Mouse (Mus musculus): ENCODE data around the gene Tenm4. TPM values are rescaled to one million over a fixed set of nuclear protein-coding genes. Genes with fewer than 3 reads are reported as not detected.

The Tenm4 gene
- polyA plus RNA-seq, 1 experiment from 2014 or later = 31.3 TPM

DNA sequence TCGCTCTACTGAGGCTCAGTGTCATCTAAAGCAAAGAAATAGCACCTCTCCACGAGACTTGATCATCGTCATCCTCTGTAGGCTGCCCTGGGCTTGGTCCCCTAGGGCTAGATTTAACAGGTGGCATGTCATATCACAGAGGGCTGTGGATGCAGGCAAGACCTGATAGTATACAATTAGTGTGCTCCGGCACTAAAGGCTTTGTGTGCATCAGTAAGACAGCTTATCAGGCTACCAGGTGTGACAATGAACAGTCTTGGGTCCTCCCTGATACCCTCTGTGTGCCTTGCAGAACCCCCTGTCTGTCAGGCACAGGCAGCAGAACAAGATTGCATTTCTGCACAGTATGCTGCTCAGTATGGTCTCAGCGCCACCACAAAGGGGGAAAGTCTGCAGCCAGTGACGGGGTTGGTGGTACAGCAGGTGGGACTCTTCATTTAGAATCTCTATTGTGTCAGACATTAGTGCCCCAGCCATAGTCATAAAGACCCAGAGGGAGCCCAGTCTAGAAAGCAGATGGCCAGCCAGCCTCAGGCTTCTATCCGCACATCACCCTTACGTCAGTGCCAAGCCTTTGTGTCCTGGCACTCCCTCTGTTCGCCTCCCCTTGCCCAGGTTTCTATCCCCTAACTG is 309.4 kb downstream of the Tenm4 start:
- ATAC-seq (ENCODE audit: low read depth) = no peak
- 84% methylated on average over 9 of the region's 9 CpGs for WGBS

DNA sequence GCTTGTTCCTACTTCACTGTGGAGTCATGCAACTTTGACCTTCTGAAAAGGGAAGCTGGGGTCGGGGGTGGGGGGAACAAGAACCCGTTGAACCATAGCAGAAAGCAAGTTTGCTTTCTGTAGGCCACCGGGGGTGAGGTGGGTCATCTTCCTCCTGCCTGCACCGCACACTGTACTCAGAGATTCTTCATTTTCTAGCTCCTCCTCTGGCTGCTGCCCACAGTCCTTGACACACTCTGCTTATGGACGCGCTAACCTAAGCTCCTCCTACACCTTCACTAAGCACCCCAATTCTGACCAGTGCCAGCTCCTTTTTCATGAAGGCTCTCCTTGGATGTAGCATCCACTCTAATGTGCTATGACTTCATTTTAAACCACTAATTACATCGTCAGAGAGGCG is 311.9 kb downstream of the Tenm4 start:
- Histone ChIP-seq H3K36me3 (ENCODE audit: control insufficient read depth, insufficient read depth, low read length) (no peaks in the 10 kb centered on the region), H3K27ac (replicated peaks; ENCODE audit: low read depth, low read length) (no peak overlapping the region), H3K4me1 (ENCODE audit: control insufficient read depth, insufficient read depth, low read length) (peaks cover 5% of the 10 kb centered on the region), H3K4me3 (ENCODE audit: low read depth, low read length) (no peak overlapping the region), H3K9ac (ENCODE audit: low read depth, low read length) (no peak overlapping the region), H3K4me2 (ENCODE audit: low read depth, low read length) (no peak overlapping the region), H3K27me3 (replicated peaks; ENCODE audit: control insufficient read depth, insufficient read depth, low read length) (no peaks in the 10 kb centered on the region), H3K9me3 (ENCODE audit: control insufficient read depth, low read length) (no peaks in the 10 kb centered on the region)
- ATAC-seq (ENCODE audit: low read depth) (no peak), DNase-seq (ENCODE audit: low spot score) (no peak)
- 54% methylated on average over 6 of the region's 8 CpGs for WGBS

More for the DNA sequence above, 309.4 kb downstream of the Tenm4 start:
- H3K27ac ChIP-seq (replicated peaks; ENCODE audit: low read depth, low read length) = no peak overlapping the region
- no peak overlapping the region for H3K4me3 ChIP-seq (ENCODE audit: low read depth, low read length)
- no peak overlapping the region for H3K4me2 ChIP-seq (ENCODE audit: low read depth, low read length)
- peaks cover 5% of the 10 kb centered on the region for H3K4me1 ChIP-seq (ENCODE audit: control insufficient read depth, insufficient read depth, low read length)
- H3K9ac ChIP-seq (ENCODE audit: low read depth, low read length) = no peak overlapping the region
- no peaks in the 10 kb centered on the region for H3K36me3 ChIP-seq (ENCODE audit: control insufficient read depth, insufficient read depth, low read length)
- no peaks in the 10 kb centered on the region for H3K9me3 ChIP-seq (ENCODE audit: control insufficient read depth, low read length)
- DNase-seq (ENCODE audit: low spot score) = no peak
- no peaks in the 10 kb centered on the region for H3K27me3 ChIP-seq (replicated peaks; ENCODE audit: control insufficient read depth, insufficient read depth, low read length)

DNA sequence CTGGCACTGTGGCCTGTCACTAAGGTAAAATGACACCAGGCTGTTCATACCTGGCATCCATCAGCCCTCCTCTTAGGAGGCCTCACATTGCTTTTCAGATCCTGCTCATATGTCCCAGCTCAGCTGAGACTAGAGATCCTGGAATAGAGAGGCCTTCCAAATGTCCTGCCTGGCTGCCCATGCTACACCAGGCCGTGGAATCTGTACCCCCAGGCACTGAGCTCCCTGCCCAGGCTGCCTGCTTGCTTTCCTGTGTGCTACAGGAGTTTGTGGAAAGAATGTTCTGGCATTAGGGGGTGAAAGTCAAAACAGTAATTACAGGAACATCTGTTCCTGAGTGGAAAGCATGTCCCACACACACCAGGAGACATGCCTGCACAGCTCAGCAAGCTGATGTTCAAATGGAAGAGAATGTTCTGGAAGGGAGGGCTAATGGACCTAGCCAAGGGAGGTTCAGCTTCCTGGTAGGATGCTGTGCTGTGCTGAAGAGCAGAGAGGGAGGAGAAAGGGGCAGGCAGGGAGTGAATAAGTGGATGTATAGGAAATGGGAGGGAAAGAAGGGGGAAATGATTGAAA is 313.0 kb downstream of the Tenm4 start:
- peak overlapping the region; percentile 11; the same call in 1 of the 2 replicates for H3K27ac ChIP-seq (replicated peaks; ENCODE audit: low read depth, low read length)
- H3K4me3 ChIP-seq (ENCODE audit: low read depth, low read length) = no peak overlapping the region
- ATAC-seq (ENCODE audit: low read depth) (peak; percentile 47; the same call in 1 of the 2 replicates), DNase-seq (ENCODE audit: low spot score) (peak; percentile 66)
- H3K4me1 ChIP-seq (ENCODE audit: control insufficient read depth, insufficient read depth, low read length) = peaks cover 5% of the 10 kb centered on the region
- H3K27me3 ChIP-seq (replicated peaks; ENCODE audit: control insufficient read depth, insufficient read depth, low read length) = no peaks in the 10 kb centered on the region
- H3K36me3 ChIP-seq (ENCODE audit: control insufficient read depth, insufficient read depth, low read length) = no peaks in the 10 kb centered on the region
- 41% methylated on average over 1 of the region's 1 CpGs for WGBS
- no peak overlapping the region for H3K9ac ChIP-seq (ENCODE audit: low read depth, low read length)
- H3K4me2 ChIP-seq (ENCODE audit: low read depth, low read length) = no peak overlapping the region
- H3K9me3 ChIP-seq (ENCODE audit: control insufficient read depth, low read length) = no peaks in the 10 kb centered on the region

DNA sequence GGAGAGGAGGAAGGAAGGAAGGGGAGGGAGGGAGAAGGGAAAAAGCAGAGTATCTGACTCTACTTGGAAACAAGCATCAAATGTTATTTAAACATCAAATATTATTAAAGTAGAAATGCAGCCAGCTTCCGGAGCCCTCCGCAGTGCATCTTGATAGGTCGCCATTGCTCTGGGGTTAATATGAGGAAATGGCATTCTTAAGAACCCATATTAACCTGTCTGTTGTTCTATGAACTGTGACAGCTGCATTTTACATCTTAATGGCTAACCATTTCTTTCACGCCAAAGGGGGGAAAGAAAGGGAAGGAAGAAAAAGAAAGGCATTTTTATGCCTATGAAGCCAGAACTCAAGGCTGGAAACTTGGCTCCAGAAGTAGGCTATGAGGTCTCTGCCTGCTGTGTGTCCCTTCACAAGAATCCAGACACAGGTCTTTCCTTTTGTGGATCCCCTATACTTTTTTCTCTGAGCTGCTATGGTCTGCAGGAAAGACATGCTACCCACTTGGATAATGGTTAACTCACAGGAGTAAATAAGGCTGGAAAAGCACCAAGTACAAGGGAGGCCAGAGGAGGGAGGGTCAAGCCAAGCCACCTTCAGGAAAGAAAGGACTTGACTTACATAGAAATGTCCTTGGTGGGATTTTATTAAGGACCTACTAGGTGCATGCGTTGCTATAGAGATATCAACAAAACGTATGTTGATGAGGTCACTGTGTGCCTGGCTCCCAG is 318.5 kb downstream of the Tenm4 start:
- WGBS = 87% methylated on average over 6 of the region's 6 CpGs
- no peak overlapping the region for H3K4me3 ChIP-seq (ENCODE audit: low read depth, low read length)
- ATAC-seq (ENCODE audit: low read depth) = no peak
- H3K36me3 ChIP-seq (ENCODE audit: control insufficient read depth, insufficient read depth, low read length) = no peaks in the 10 kb centered on the region
- H3K27me3 ChIP-seq (replicated peaks; ENCODE audit: control insufficient read depth, insufficient read depth, low read length) = no peaks in the 10 kb centered on the region
- no peak overlapping the region for H3K9ac ChIP-seq (ENCODE audit: low read depth, low read length)
- DNase-seq (ENCODE audit: low spot score) = no peak
- H3K4me2 ChIP-seq (ENCODE audit: low read depth, low read length) = no peak overlapping the region
- H3K4me1 ChIP-seq (ENCODE audit: control insufficient read depth, insufficient read depth, low read length) = no peaks in the 10 kb centered on the region
- H3K27ac ChIP-seq (replicated peaks; ENCODE audit: low read depth, low read length) = no peak overlapping the region
- no peaks in the 10 kb centered on the region for H3K9me3 ChIP-seq (ENCODE audit: control insufficient read depth, low read length)

DNA sequence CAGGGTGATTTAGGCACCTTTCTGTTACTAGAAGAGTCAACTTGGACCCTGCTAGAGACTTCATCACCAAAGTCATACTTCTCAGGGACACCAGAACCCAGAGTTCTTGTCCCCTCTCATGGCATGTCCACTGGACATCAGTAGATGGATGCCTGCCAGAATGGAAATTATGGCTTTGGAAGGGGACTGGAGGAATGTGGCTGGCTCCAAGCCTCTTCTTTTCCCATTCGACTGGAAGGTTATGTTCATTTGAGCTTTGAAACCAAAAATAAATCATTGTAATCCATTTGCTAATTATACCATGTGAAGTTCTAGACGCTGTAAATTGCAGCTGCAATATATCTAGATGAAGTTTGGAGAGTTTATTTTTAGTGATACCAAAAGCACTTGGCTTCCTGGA is 320.9 kb downstream of the Tenm4 start:
- Histone ChIP-seq H3K4me2 (ENCODE audit: low read depth, low read length) (no peak overlapping the region), H3K9me3 (ENCODE audit: control insufficient read depth, low read length) (no peaks in the 10 kb centered on the region), H3K4me1 (ENCODE audit: control insufficient read depth, insufficient read depth, low read length) (no peaks in the 10 kb centered on the region), H3K27ac (replicated peaks; ENCODE audit: low read depth, low read length) (no peak overlapping the region), H3K4me3 (ENCODE audit: low read depth, low read length) (no peak overlapping the region), H3K27me3 (replicated peaks; ENCODE audit: control insufficient read depth, insufficient read depth, low read length) (no peaks in the 10 kb centered on the region), H3K36me3 (ENCODE audit: control insufficient read depth, insufficient read depth, low read length) (no peaks in the 10 kb centered on the region), H3K9ac (ENCODE audit: low read depth, low read length) (no peak overlapping the region)
- no peak for DNase-seq (ENCODE audit: low spot score)
- 65% methylated on average over 2 of the region's 2 CpGs for WGBS
- ATAC-seq (ENCODE audit: low read depth) = no peak

DNA sequence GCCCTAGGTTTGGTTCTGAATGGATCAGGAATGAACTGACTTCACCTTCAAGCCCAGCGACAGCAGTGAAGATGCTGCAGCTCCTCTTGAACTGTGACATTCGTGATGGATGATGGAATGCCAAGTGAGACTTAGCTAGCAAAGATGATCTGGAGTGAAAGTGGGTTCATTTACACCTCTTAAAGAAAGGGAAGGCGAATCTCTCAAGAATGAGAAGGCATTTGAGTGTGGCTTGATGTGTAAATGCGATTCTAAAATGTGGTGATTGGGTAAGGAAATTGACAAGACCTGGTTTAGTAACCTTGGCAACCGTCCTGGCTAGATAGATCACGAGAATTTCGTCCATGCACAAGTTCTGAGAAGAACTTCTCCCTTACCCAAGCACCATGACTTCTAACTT is 321.6 kb downstream of the Tenm4 start:
- Histone ChIP-seq H3K27ac (replicated peaks; ENCODE audit: low read depth, low read length) (no peak overlapping the region), H3K4me3 (ENCODE audit: low read depth, low read length) (no peak overlapping the region), H3K4me1 (ENCODE audit: control insufficient read depth, insufficient read depth, low read length) (no peaks in the 10 kb centered on the region), H3K9me3 (ENCODE audit: control insufficient read depth, low read length) (no peaks in the 10 kb centered on the region), H3K9ac (ENCODE audit: low read depth, low read length) (no peak overlapping the region), H3K4me2 (ENCODE audit: low read depth, low read length) (no peak overlapping the region), H3K27me3 (replicated peaks; ENCODE audit: control insufficient read depth, insufficient read depth, low read length) (no peaks in the 10 kb centered on the region), H3K36me3 (ENCODE audit: control insufficient read depth, insufficient read depth, low read length) (no peaks in the 10 kb centered on the region)
- ATAC-seq (ENCODE audit: low read depth) = no peak
- DNase-seq (ENCODE audit: low spot score) = no peak
- WGBS = 89% methylated on average over 7 of the region's 7 CpGs

DNA sequence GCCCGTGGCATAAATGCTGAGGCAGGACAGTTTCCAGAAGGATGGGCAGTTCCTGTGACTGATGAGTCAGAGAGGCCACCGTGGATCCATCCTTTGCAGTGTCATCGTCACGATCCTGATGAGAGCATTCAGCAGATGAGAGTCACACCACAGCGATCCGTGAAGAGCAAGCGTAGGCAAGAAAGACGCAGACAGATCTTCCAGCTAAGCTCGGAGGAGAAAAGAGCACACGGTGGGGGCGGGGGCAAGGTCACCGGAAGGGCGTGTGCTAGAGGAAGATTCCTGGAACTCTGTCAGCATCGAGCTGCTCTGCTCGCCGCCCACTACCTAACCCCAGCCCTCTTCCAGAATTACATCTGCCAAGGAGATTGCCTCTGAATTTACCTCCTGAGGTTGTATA is 323.0 kb downstream of the Tenm4 start:
- H3K4me2 ChIP-seq (ENCODE audit: low read depth, low read length) = no peak overlapping the region
- no peak overlapping the region for H3K4me3 ChIP-seq (ENCODE audit: low read depth, low read length)
- H3K36me3 ChIP-seq (ENCODE audit: control insufficient read depth, insufficient read depth, low read length) = no peaks in the 10 kb centered on the region
- no peaks in the 10 kb centered on the region for H3K27me3 ChIP-seq (replicated peaks; ENCODE audit: control insufficient read depth, insufficient read depth, low read length)
- H3K9me3 ChIP-seq (ENCODE audit: control insufficient read depth, low read length) = no peaks in the 10 kb centered on the region
- H3K4me1 ChIP-seq (ENCODE audit: control insufficient read depth, insufficient read depth, low read length) = no peaks in the 10 kb centered on the region
- DNase-seq (ENCODE audit: low spot score) (no peak), ATAC-seq (ENCODE audit: low read depth) (no peak)
- no peak overlapping the region for H3K27ac ChIP-seq (replicated peaks; ENCODE audit: low read depth, low read length)
- no peak overlapping the region for H3K9ac ChIP-seq (ENCODE audit: low read depth, low read length)
- WGBS = 65% methylated on average over 16 of the region's 16 CpGs

DNA sequence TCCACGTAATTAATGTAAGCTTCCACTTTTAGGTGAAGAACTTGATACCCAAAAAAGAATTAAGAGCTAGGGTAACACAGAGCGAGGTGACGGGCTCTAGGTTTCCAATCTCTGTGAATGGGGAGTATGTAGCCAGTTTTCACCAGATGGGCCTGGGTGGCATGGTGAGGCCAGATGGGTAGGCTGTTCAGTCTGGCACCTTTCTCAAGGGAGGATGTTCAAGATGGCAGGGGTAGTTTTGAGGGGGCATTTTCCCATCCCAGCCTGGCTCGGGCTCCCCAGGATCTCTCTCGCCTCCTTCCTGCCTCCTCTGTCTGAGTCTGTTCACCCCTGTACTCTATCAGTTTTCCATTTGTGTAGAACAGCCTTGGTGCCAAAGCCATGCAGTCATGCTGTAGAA is 329.1 kb downstream of the Tenm4 start:
- no peak overlapping the region for H3K4me3 ChIP-seq (ENCODE audit: low read depth, low read length)
- H3K4me2 ChIP-seq (ENCODE audit: low read depth, low read length) = no peak overlapping the region
- no peaks in the 10 kb centered on the region for H3K9me3 ChIP-seq (ENCODE audit: control insufficient read depth, low read length)
- 0 out of 2 replicates have a peak, but pooled peaks cover 21% of the 10 kb centered on the region for H3K4me1 ChIP-seq (ENCODE audit: control insufficient read depth, insufficient read depth, low read length)
- ATAC-seq (ENCODE audit: low read depth) = no peak
- H3K36me3 ChIP-seq (ENCODE audit: control insufficient read depth, insufficient read depth, low read length) = no peaks in the 10 kb centered on the region
- H3K27me3 ChIP-seq (replicated peaks; ENCODE audit: control insufficient read depth, insufficient read depth, low read length) = no peaks in the 10 kb centered on the region
- WGBS = 77% methylated on average over 5 of the region's 5 CpGs
- H3K27ac ChIP-seq (replicated peaks; ENCODE audit: low read depth, low read length) = no peak overlapping the region
- DNase-seq (ENCODE audit: low spot score) = no peak
- no peak overlapping the region for H3K9ac ChIP-seq (ENCODE audit: low read depth, low read length)
